Mouse (Mus musculus): ENCODE measurements around the gene Chmp6.

GRCm38 (mm10) chr11:119959714-119960113 lies 46.5 kb downstream of the Chmp6 start:
- TF ChIP-seq CTCF (IDR thresholded peaks at IDR 0.05) (no peak), POLR2A (IDR thresholded peaks at IDR 0.05; ENCODE audit: insufficient read depth, low read depth, low read length) (no peak)
